Mouse (Mus musculus) stomach, postnatal 0 days (tissue): ENCODE results near the gene Slc13a3. TPM values are rescaled to one million over a fixed set of nuclear protein-coding genes. Genes with fewer than 3 reads are reported as not detected.

ENCODE experiments used
- ATAC-seq: fragments of 200-750 bp; cut with Nextera tagmentation; 2 replicates; pipeline ENCODE4 v1.8.0; 2017; ENCODE audit not compliant: low FRiP score, low TSS enrichment
- DNase-seq: peaks from one replicate; pipeline ENCODE4 v3.0.0-alpha.2; 2016; ENCODE audit warnings: low spot score
- H3K27ac ChIP-seq: fragments of 300-500 bp; sonication (generic); replicated peaks from 2 replicates; pipeline ENCODE4 v1.5.1; 2014; ENCODE audit warnings: mild to moderate bottlenecking, control low read depth
- H3K27me3 ChIP-seq: fragments of 300-500 bp; sonication (generic); 2 replicates; pipeline ENCODE4 v1.6.1; 2014; ENCODE audit warnings: low read length; ENCODE audit not compliant: control insufficient read depth, insufficient read depth
- H3K36me3 ChIP-seq: fragments of 300-500 bp; sonication (generic); 2 replicates; pipeline ENCODE4 v1.6.1; 2014; ENCODE audit warnings: low read length, mixed read lengths; ENCODE audit not compliant: control insufficient read depth, insufficient read depth
- H3K4me1 ChIP-seq: fragments of 300-500 bp; sonication (generic); replicated peaks from 2 replicates; pipeline ENCODE4 v1.6.1; 2014; ENCODE audit warnings: antibody characterized with exemption; ENCODE audit not compliant: control insufficient read depth, insufficient read depth
- H3K4me2 ChIP-seq: fragments of 300-500 bp; sonication (generic); replicated peaks from 2 replicates; pipeline ENCODE4 v1.6.1; 2014; ENCODE audit warnings: low read depth, mild to moderate bottlenecking, control low read depth, moderate library complexity
- H3K4me3 ChIP-seq: fragments of 300-500 bp; sonication (generic); 2 replicates; pipeline ENCODE4 v1.5.1; 2014; ENCODE audit warnings: low read depth, low read length, control low read depth
- H3K9ac ChIP-seq: fragments of 300-500 bp; sonication (generic); 2 replicates; pipeline ENCODE4 v1.6.1; 2014; ENCODE audit warnings: mild to moderate bottlenecking, low read length, control low read depth, mixed read lengths
- H3K9me3 ChIP-seq: fragments of 300-500 bp; sonication (generic); 2 replicates; pipeline ENCODE4 v1.6.1; 2016; ENCODE audit warnings: low read length; ENCODE audit not compliant: control insufficient read depth
- CTCF ChIP-seq: IDR thresholded peaks from 2 replicates; pipeline ENCODE4 v1.5.1; 2016; ENCODE audit warnings: antibody characterized with exemption, low read depth, mild to moderate bottlenecking, moderate library complexity
- EP300 ChIP-seq: optimal IDR thresholded peaks from 2 replicates; pipeline ENCODE3; 2016; ENCODE audit warnings: antibody characterized with exemption
- WGBS: fragments of 180-500 bp; shearing (Covaris S2); extraction: QIAGEN DNeasy Blood & Tissue Kit; methylation state at CpG from one replicate; pipeline ENCODE4 v1.1.7; 2014; 5-methylcytosine and 5-hydroxymethylcytosine counted together
- polyA plus RNA-seq: library from polyadenylated mRNA; unstranded; fragments of >200 nt; fragmentation: Nextera tagmentation; extraction: Ambion mirVana; gene quantifications from 2 replicates; pipeline ENCODE4 v1.2.1, GENCODE M21; 2015

Gene Slc13a3
- polyA plus RNA-seq, 1 experiment from 2014 or later, result 0.34 TPM

GRCm38 (mm10) chr2:165438881-165439280 is 34.1 kb downstream of the Slc13a3 start:
- no peak overlapping the region for H3K4me3 ChIP-seq
- TF ChIP-seq EP300, result no peak
- no peaks in the 10 kb centered on the region for H3K27me3 ChIP-seq
- H3K4me1 ChIP-seq, result no peaks in the 10 kb centered on the region
- DNase-seq (no peak), ATAC-seq (no peak; the same call in 1 of the 2 replicates)
- no peaks in the 10 kb centered on the region for H3K9me3 ChIP-seq
- H3K9ac ChIP-seq, result no peak overlapping the region
- no peak overlapping the region for H3K4me2 ChIP-seq
- H3K36me3 ChIP-seq, result no peaks in the 10 kb centered on the region
- no peak overlapping the region for H3K27ac ChIP-seq
- WGBS, result 79% methylated on average over 7 of the region's 7 CpGs

- Histone ChIP-seq H3K4me3 (no peak overlapping the region), H3K27ac (no peak overlapping the region), H3K9ac (no peak overlapping the region), H3K9me3 (no peaks in the 10 kb centered on the region), H3K4me2 (no peak overlapping the region), H3K4me1 (no peaks in the 10 kb centered on the region), H3K36me3 (no peaks in the 10 kb centered on the region), H3K27me3 (no peaks in the 10 kb centered on the region)
- TF ChIP-seq CTCF (no peak), EP300 (no peak)
- 34% methylated on average over 7 of the region's 7 CpGs for WGBS
- ATAC-seq (no peak), DNase-seq (no peak)
These were observed 44.3 kb downstream of the Slc13a3 start for GRCm38 (mm10) chr2:165428694-165429093.

- H3K4me1 ChIP-seq, result no peaks in the 10 kb centered on the region
- TF ChIP-seq CTCF, result no peak
- TF ChIP-seq EP300, result no peak
- H3K9ac ChIP-seq, result no peak overlapping the region
- no peak overlapping the region for H3K27ac ChIP-seq
- H3K27me3 ChIP-seq, result no peaks in the 10 kb centered on the region
- no peak overlapping the region for H3K4me2 ChIP-seq
- DNase-seq (no peak), ATAC-seq (no peak)
- H3K36me3 ChIP-seq, result no peaks in the 10 kb centered on the region
- no peak overlapping the region for H3K4me3 ChIP-seq
- 73% methylated on average over 2 of the region's 2 CpGs for WGBS
- H3K9me3 ChIP-seq, result no peaks in the 10 kb centered on the region
These were observed 52.8 kb downstream of the Slc13a3 start for GRCm38 (mm10) chr2:165420195-165420594.

- no peak for ATAC-seq
These were observed 53.3 kb downstream of the Slc13a3 start for GRCm38 (mm10) chr2:165419670-165420111.

GRCm38 (mm10) chr2:165418577-165418976 is 54.5 kb downstream of the Slc13a3 start:
- 78% methylated on average over 2 of the region's 2 CpGs for WGBS
- no peak for TF ChIP-seq EP300
- TF ChIP-seq CTCF, result no peak

More at GRCm38 (mm10) chr2:165419670-165420111, 53.3 kb downstream of the Slc13a3 start:
- Histone ChIP-seq H3K9me3 (no peaks in the 10 kb centered on the region), H3K36me3 (no peaks in the 10 kb centered on the region), H3K9ac (no peak overlapping the region), H3K4me3 (no peak overlapping the region), H3K27ac (no peak overlapping the region), H3K4me1 (no peaks in the 10 kb centered on the region), H3K4me2 (no peak overlapping the region), H3K27me3 (no peaks in the 10 kb centered on the region)
- DNase-seq, result no peak
- TF ChIP-seq CTCF, result no peak
- TF ChIP-seq EP300, result no peak
- 79% methylated on average over 4 of the region's 4 CpGs for WGBS

GRCm38 (mm10) chr2:165417291-165417690 is 55.7 kb downstream of the Slc13a3 start:
- H3K9me3 ChIP-seq, result no peaks in the 10 kb centered on the region
- no peaks in the 10 kb centered on the region for H3K36me3 ChIP-seq
- no peak overlapping the region for H3K4me2 ChIP-seq
- no peaks in the 10 kb centered on the region for H3K4me1 ChIP-seq
- H3K27me3 ChIP-seq, result no peaks in the 10 kb centered on the region
- 61% methylated on average over 7 of the region's 7 CpGs for WGBS
- no peak for TF ChIP-seq CTCF
- TF ChIP-seq EP300, result no peak
- H3K9ac ChIP-seq, result no peak overlapping the region
- ATAC-seq (no peak), DNase-seq (peak; percentile 22)
- H3K27ac ChIP-seq, result no peak overlapping the region
- H3K4me3 ChIP-seq, result no peak overlapping the region

More at GRCm38 (mm10) chr2:165418577-165418976, 54.5 kb downstream of the Slc13a3 start:
- Histone ChIP-seq H3K4me1 (no peaks in the 10 kb centered on the region), H3K4me2 (no peak overlapping the region), H3K9me3 (no peaks in the 10 kb centered on the region), H3K9ac (no peak overlapping the region), H3K27ac (no peak overlapping the region), H3K36me3 (no peaks in the 10 kb centered on the region), H3K27me3 (no peaks in the 10 kb centered on the region), H3K4me3 (no peak overlapping the region)
- DNase-seq (no peak), ATAC-seq (no peak)
